Mouse (Mus musculus) neural tube, embryonic 14.5 days (tissue): ENCODE data around the gene Shox2. TPM values are rescaled to one million over a fixed set of nuclear protein-coding genes. Genes with fewer than 3 reads are reported as not detected.

Experiments
- ATAC-seq: fragments of 200-750 bp; cut with Nextera tagmentation; 2 replicates; pipeline ENCODE4 v1.8.0; 2017; ENCODE audit warnings: low read depth, mild to moderate bottlenecking, moderate TSS enrichment, moderate library complexity
- H3K27ac ChIP-seq: fragments of 300-500 bp; sonication (generic); 2 replicates; pipeline ENCODE4 v1.5.1; 2014; ENCODE audit warnings: low read depth, mild to moderate bottlenecking, control low read depth, low read length, moderate library complexity, mixed read lengths
- H3K27me3 ChIP-seq: fragments of 300-500 bp; sonication (generic); 2 replicates; pipeline ENCODE4 v1.6.1; 2014; ENCODE audit warnings: low read length; ENCODE audit not compliant: control insufficient read depth, insufficient read depth
- H3K36me3 ChIP-seq: fragments of 300-500 bp; sonication (generic); 2 replicates; pipeline ENCODE4 v1.6.1; 2014; ENCODE audit warnings: low read length, mixed read lengths; ENCODE audit not compliant: control insufficient read depth, insufficient read depth
- H3K4me1 ChIP-seq: fragments of 300-500 bp; sonication (generic); 2 replicates; pipeline ENCODE4 v1.6.1; 2014; ENCODE audit warnings: low read length; ENCODE audit not compliant: control insufficient read depth, insufficient read depth
- H3K4me2 ChIP-seq: fragments of 300-500 bp; sonication (generic); 2 replicates; pipeline ENCODE4 v1.6.1; 2014; ENCODE audit warnings: mild to moderate bottlenecking, low read depth, low read length, control low read depth
- H3K4me3 ChIP-seq: fragments of 300-500 bp; sonication (generic); 2 replicates; pipeline ENCODE4 v1.5.1; 2014; ENCODE audit warnings: low read depth, low read length, control low read depth, mixed read lengths
- H3K9ac ChIP-seq: fragments of 300-500 bp; sonication (generic); replicated peaks from 2 replicates; pipeline ENCODE4 v1.6.1; 2014; ENCODE audit warnings: low read depth, mild to moderate bottlenecking, control low read depth, low read length, mixed read lengths
- H3K9me3 ChIP-seq: fragments of 300-500 bp; sonication (generic); 2 replicates; pipeline ENCODE4 v1.6.1; 2016; ENCODE audit warnings: low read length; ENCODE audit not compliant: control insufficient read depth
- WGBS: fragments of 180-500 bp; shearing (Covaris S2); extraction: QIAGEN DNeasy Blood & Tissue Kit; methylation state at CpG from one replicate; pipeline ENCODE4 v1.1.7; 2014; 5-methylcytosine and 5-hydroxymethylcytosine counted together
- polyA plus RNA-seq: library from polyadenylated mRNA; unstranded; fragments of >200 nt; fragmentation: Nextera tagmentation; extraction: Ambion mirVana; gene quantifications from 2 replicates; pipeline ENCODE4 v1.2.1, GENCODE M21; 2014

The Shox2 gene
- polyA plus RNA-seq, 1 experiment from 2014 or later: 10.6 TPM

DNA sequence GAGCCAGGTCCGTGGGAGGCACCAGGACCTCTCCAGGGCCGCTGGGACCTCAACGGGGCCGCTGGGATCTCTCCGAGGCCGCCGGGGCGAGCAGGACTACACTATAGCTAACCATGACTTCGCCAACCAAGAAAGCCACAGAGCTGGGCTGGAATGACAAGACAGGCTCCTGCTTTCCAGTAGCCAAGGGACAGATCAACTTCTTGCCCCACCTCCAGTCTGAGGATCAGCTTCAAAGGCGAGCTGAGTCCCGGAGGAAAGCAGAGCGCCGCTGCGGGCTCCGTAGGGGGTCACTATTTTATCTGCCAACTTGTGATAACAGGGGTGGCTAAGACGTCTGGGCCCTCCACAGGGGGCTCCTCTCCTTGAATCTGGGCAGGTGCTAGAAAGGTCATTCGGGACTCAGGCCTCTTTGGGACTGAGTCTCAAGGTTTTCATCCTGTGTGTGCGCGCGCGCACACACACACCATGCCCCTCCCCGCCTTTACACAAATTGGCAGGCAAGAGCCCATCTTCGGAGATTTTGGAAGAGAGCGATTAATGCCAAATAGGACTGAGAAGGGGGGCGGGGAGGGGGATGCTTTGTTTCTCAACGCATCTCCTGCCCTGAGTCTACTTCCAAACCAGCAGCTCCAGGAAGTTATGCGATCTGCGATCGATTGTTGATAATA, 10.8 kb downstream of the Shox2 start:
- Histone ChIP-seq H3K9me3 (no peaks in the 10 kb centered on the region), H3K4me2 (peak overlapping the region; percentile 14; the same call in 1 of the 2 replicates), H3K27me3 (peaks cover 48% of the 10 kb centered on the region), H3K4me3 (no peak overlapping the region), H3K27ac (no peak overlapping the region), H3K4me1 (0 out of 2 replicates have a peak, but pooled peaks cover 2% of the 10 kb centered on the region), H3K9ac (no peak overlapping the region), H3K36me3 (no peaks in the 10 kb centered on the region)
- under 1% methylated on average over 29 of the region's 29 CpGs for WGBS
- no peak for ATAC-seq

DNA sequence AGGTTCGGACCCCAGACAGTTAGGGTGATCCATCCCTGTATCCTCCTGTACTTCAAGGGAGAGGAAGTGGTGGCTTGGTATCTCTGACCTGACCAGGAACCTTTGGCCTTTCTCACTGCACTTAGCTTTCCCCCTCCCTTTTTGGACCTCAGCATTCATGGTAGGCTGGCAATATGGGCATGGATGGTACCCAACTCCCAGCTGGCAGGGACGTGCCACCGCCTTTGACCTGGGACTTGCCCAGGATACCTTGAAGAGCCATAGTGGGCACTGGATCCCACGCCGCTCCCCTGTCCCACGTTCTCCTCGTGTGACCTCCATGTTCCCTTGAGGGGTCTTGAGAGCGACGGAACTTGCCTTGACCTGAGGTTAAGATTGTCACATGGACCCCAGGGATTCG, 11.3 kb downstream of the Shox2 start:
- no peak overlapping the region for H3K27ac ChIP-seq
- 2% methylated on average over 10 of the region's 10 CpGs for WGBS
- 0 out of 2 replicates have a peak, but pooled peaks cover 2% of the 10 kb centered on the region for H3K4me1 ChIP-seq
- H3K27me3 ChIP-seq: peaks cover 45% of the 10 kb centered on the region
- peak overlapping the region; percentile 14; the same call in 1 of the 2 replicates for H3K4me2 ChIP-seq
- H3K4me3 ChIP-seq: no peak overlapping the region
- no peaks in the 10 kb centered on the region for H3K9me3 ChIP-seq
- no peaks in the 10 kb centered on the region for H3K36me3 ChIP-seq
- H3K9ac ChIP-seq: no peak overlapping the region
- ATAC-seq: no peak

GRCm38 (mm10) chr3:66967508-66967907, 14.1 kb downstream of the Shox2 start:
- Histone ChIP-seq H3K4me2 (no peak overlapping the region), H3K9me3 (no peaks in the 10 kb centered on the region), H3K27ac (no peak overlapping the region), H3K4me1 (no peaks in the 10 kb centered on the region), H3K36me3 (no peaks in the 10 kb centered on the region), H3K27me3 (peaks cover 25% of the 10 kb centered on the region), H3K9ac (no peak overlapping the region), H3K4me3 (no peak overlapping the region)
- ATAC-seq: no peak
- 76% methylated on average over 4 of the region's 4 CpGs for WGBS

GRCm38 (mm10) chr3:66964884-66965283, 16.7 kb downstream of the Shox2 start:
- H3K4me1 ChIP-seq: no peaks in the 10 kb centered on the region
- ATAC-seq: no peak
- H3K36me3 ChIP-seq: no peaks in the 10 kb centered on the region
- H3K4me2 ChIP-seq: no peak overlapping the region
- H3K27ac ChIP-seq: no peak overlapping the region
- no peaks in the 10 kb centered on the region for H3K9me3 ChIP-seq
- peaks cover 12% of the 10 kb centered on the region for H3K27me3 ChIP-seq
- H3K4me3 ChIP-seq: no peak overlapping the region
- H3K9ac ChIP-seq: no peak overlapping the region
- WGBS: 69% methylated on average over 3 of the region's 3 CpGs

DNA sequence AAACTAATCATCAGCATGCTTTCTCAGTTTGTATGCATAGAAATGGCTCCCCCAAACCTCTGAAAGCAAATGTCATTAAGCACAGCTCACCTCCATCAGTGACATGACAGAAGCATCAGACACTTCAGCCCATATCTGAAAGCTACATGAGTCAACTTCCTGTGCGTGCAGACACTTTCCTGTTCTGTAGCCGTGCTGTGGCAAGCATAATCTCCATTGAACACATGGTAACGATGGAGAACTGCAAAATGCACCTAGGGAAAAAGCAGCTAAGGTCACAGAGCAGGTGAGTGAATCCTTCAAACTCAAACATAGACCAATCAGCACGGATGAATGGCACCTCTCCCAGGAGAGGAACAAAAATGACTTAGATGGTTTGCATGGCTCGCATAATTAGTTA, 21.6 kb downstream of the Shox2 start:
- H3K27ac ChIP-seq: no peak overlapping the region
- ATAC-seq: no peak
- no peak overlapping the region for H3K4me2 ChIP-seq
- no peak overlapping the region for H3K4me3 ChIP-seq
- no peak overlapping the region for H3K9ac ChIP-seq
- H3K27me3 ChIP-seq: no peaks in the 10 kb centered on the region
- no peaks in the 10 kb centered on the region for H3K9me3 ChIP-seq
- no peaks in the 10 kb centered on the region for H3K4me1 ChIP-seq
- no peaks in the 10 kb centered on the region for H3K36me3 ChIP-seq
- WGBS: 74% methylated on average over 5 of the region's 5 CpGs

GRCm38 (mm10) chr3:66955126-66955525, 26.4 kb downstream of the Shox2 start:
- no peak overlapping the region for H3K4me2 ChIP-seq
- no peaks in the 10 kb centered on the region for H3K9me3 ChIP-seq
- no peak; the same call in 1 of the 2 replicates for ATAC-seq
- H3K9ac ChIP-seq: no peak overlapping the region
- no peaks in the 10 kb centered on the region for H3K4me1 ChIP-seq
- no peaks in the 10 kb centered on the region for H3K27me3 ChIP-seq
- no peaks in the 10 kb centered on the region for H3K36me3 ChIP-seq
- H3K27ac ChIP-seq: no peak overlapping the region
- no peak overlapping the region for H3K4me3 ChIP-seq
- whole genome bisulfite sequencing: 54% methylated on average over 2 of the region's 2 CpGs

DNA sequence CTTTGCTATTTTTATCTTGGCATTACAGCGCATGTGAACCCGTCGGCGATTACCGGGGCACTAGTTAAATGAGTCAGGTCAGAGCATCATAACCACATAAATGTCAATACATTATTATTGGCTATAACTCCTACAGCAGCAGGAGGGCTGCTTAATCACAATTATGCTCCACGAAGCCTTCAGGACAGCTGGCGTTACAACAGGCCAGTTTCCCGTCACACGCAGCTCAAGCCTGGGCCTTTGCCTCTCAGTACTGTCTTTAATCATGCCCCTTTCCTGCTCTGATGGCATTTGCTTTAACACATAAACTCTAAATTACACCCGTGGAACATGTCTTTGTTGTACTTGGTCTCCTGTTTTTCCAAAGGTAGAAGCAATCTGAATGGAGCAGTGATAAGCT, 41.9 kb downstream of the Shox2 start:
- WGBS: 26% methylated on average over 10 of the region's 10 CpGs
- Histone ChIP-seq H3K4me1 (peaks cover 5% of the 10 kb centered on the region; the same call in 1 of the 2 replicates), H3K27ac (no peak overlapping the region), H3K4me2 (no peak overlapping the region), H3K9me3 (no peaks in the 10 kb centered on the region), H3K27me3 (no peaks in the 10 kb centered on the region), H3K4me3 (no peak overlapping the region), H3K36me3 (no peaks in the 10 kb centered on the region), H3K9ac (no peak overlapping the region)
- peak; percentile 76; the same call in 1 of the 2 replicates for ATAC-seq

DNA sequence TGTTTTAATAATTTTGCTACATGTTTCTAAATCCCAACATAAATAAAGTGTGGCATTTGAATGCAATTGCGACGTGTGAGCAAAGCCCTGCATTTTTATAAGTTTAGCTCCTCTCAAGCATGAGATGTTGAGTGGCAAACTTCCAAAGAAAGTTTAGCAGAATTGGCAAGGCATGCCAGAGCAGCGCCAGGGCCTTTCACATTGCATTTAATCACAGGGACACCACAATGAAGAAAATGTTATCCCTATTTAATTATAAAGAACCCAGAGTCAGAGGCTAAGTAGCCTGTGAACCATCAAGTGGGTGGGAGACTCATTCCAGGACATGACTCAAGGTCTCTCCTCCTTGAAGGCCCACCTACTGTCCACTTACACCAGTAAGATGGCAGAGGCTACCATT, 59.1 kb downstream of the Shox2 start:
- H3K36me3 ChIP-seq: no peaks in the 10 kb centered on the region
- H3K27me3 ChIP-seq: no peaks in the 10 kb centered on the region
- no peaks in the 10 kb centered on the region for H3K9me3 ChIP-seq
- no peak overlapping the region for H3K27ac ChIP-seq
- no peak for ATAC-seq
- no peak overlapping the region for H3K4me2 ChIP-seq
- H3K4me1 ChIP-seq: no peaks in the 10 kb centered on the region
- no peak overlapping the region for H3K9ac ChIP-seq
- WGBS: 55% methylated on average over 3 of the region's 3 CpGs
- H3K4me3 ChIP-seq: no peak overlapping the region
